Mouse (Mus musculus) embryonic facial prominence, embryonic 15.5 days (tissue): ENCODE data around the gene Trim44. TPM values are rescaled to one million over a fixed set of nuclear protein-coding genes. Genes with fewer than 3 reads are reported as not detected.

Source experiments
- ATAC-seq: fragments of 200-750 bp; cut with Nextera tagmentation; 2 replicates; pipeline ENCODE4 v1.8.0; 2017; ENCODE audit warnings: low read depth, moderate TSS enrichment; ENCODE audit not compliant: insufficient number of reproducible peaks, low FRiP score, low TSS enrichment
- H3K27ac ChIP-seq: fragments of 300-500 bp; sonication (generic); replicated peaks from 2 replicates; pipeline ENCODE4 v1.5.1; 2015; ENCODE audit warnings: mild to moderate bottlenecking, inconsistent platforms
- H3K27me3 ChIP-seq: fragments of 300-500 bp; sonication (generic); 2 replicates; pipeline ENCODE4 v1.6.1; 2015; ENCODE audit warnings: inconsistent platforms
- H3K36me3 ChIP-seq: fragments of 300-500 bp; sonication (generic); 2 replicates; pipeline ENCODE4 v1.6.1; 2015; ENCODE audit warnings: mild to moderate bottlenecking, inconsistent platforms
- H3K4me1 ChIP-seq: fragments of 300-500 bp; sonication (generic); 2 replicates; pipeline ENCODE4 v1.6.1; 2015; ENCODE audit warnings: inconsistent platforms
- H3K4me2 ChIP-seq: fragments of 300-500 bp; sonication (generic); replicated peaks from 2 replicates; pipeline ENCODE4 v1.6.1; 2015; ENCODE audit warnings: mild to moderate bottlenecking, inconsistent platforms
- H3K4me3 ChIP-seq: fragments of 300-500 bp; sonication (generic); replicated peaks from 2 replicates; pipeline ENCODE4 v1.5.1; 2015; ENCODE audit warnings: mild to moderate bottlenecking, inconsistent platforms
- H3K9ac ChIP-seq: fragments of 300-500 bp; sonication (generic); 2 replicates; pipeline ENCODE4 v1.6.1; 2015; ENCODE audit warnings: inconsistent platforms
- H3K9me3 ChIP-seq: fragments of 300-500 bp; sonication (generic); replicated peaks from 2 replicates; pipeline ENCODE4 v1.6.1; 2016; ENCODE audit warnings: inconsistent platforms
- WGBS: fragments of 180-500 bp; shearing (Covaris S2); methylation state at CpG from one replicate; pipeline ENCODE4 v1.1.7; 2015; 5-methylcytosine and 5-hydroxymethylcytosine counted together
- polyA plus RNA-seq: library from polyadenylated mRNA; unstranded; fragments of >200 nt; fragmentation: Nextera tagmentation; extraction: Ambion mirVana; gene quantifications from 2 replicates; pipeline ENCODE4 v1.2.1, GENCODE M21; 2015

The Trim44 gene
- polyA plus RNA-seq, 1 experiment from 2014 or later = 31.6 TPM

DNA sequence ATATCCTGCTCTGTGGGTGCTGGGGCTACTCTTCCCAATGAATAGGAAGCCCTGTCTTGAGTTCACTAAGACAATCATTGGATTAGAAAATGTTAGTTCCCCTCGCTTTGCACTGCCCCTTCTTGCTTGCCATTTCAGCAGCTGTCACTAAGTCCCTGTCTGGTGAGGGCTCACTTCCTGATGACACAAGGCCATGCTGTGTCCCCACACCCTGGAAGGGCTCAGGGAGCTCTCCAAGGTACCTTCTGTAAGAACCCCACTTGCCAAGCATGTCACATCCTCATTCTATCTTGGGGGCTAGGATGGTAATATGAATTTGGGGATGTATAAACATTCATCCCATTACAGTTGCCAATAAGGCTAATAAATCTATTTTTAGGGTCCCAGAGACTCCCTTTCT, 129.7 kb downstream of the Trim44 start:
- Histone ChIP-seq H3K4me3 (no peak overlapping the region), H3K27ac (no peak overlapping the region), H3K27me3 (no peaks in the 10 kb centered on the region), H3K9me3 (no peaks in the 10 kb centered on the region), H3K36me3 (no peaks in the 10 kb centered on the region), H3K9ac (no peak overlapping the region), H3K4me2 (no peak overlapping the region), H3K4me1 (no peaks in the 10 kb centered on the region)
- no peak for ATAC-seq
- 33% methylated on average over 1 of the region's 1 CpGs for WGBS

DNA sequence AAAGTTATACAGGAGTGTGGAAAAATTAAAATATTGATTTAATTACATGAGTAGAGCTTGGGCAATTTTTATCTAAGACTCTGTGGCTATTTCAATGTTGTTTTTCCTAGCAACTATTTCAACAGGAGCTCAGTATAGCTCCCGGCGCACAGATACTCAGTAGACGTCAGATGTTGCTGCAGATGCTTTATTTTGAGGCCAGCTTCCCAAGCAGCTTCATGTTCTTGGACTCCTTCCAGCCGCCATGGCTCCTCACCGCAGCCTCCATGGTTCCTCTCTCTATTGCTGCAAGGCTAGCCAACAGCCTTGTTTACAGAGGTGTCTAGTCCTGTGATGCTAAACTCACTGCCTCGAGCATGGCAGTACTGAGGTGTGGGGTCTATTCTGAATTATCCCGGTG, 134.3 kb downstream of the Trim44 start:
- ATAC-seq = no peak
- Histone ChIP-seq H3K4me2 (no peak overlapping the region), H3K36me3 (no peaks in the 10 kb centered on the region), H3K4me1 (no peaks in the 10 kb centered on the region), H3K9ac (no peak overlapping the region), H3K4me3 (no peak overlapping the region), H3K27me3 (no peaks in the 10 kb centered on the region), H3K27ac (no peak overlapping the region), H3K9me3 (no peaks in the 10 kb centered on the region)
- WGBS = 79% methylated on average over 7 of the region's 7 CpGs

DNA sequence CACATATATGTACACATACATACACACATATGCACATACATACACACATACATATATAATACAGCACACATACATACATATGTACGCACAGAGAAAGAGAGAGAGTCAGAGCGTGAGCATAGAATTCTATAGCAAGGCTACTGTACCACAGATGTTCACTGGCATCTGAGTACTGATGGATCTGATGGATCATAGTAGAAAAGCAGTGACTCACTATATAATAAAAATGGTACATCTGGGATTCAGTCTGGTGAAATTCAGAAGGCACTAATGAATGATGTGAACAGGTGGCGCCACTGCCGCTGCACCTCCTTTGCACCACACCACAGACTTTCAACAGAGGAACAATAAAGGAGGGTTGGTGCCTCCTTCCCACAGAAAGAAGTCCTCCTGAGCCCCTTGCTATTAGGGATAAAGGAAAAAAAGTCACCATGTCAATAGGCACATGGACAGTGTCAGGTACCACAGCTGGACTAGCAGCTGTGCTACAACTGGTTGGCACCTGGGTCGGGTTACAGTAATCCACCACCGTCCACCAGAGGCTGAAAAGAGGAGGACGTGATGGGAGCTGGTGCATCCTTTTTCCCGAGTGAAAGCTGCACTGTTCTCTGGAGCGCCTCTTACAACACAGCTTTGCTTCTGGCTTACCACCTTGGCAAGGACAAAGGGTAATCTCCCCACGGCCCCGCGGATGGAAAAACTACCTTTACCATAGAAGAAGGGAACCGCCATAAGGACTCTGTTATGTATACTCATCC, 139.9 kb downstream of the Trim44 start:
- 53% methylated on average over 13 of the region's 13 CpGs for WGBS
- Histone ChIP-seq H3K4me3 (no peak overlapping the region), H3K9ac (no peak overlapping the region), H3K27me3 (no peaks in the 10 kb centered on the region), H3K4me2 (no peak overlapping the region), H3K27ac (no peak overlapping the region), H3K4me1 (no peaks in the 10 kb centered on the region), H3K9me3 (no peaks in the 10 kb centered on the region), H3K36me3 (no peaks in the 10 kb centered on the region)
- no peak for ATAC-seq

DNA sequence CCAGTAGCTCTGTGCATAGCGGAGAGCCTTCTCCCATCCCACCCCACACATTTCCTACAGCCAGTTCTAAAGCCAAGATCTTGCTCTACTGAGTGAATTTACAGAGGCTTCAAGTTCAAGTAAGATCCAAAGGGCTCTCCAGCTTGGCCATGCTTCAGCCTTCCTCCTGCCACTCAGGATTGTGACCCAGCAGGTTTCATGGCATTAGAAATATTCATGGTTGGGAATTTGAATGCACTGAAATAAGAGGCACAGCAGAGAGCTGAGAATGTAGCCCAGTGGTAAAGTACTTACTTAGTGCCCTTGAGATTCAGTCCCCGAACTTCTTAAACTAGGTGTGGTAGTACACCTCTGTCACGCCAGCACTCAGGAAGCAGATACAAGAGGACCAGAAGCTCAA, 140.7 kb downstream of the Trim44 start:
- Histone ChIP-seq H3K4me1 (no peaks in the 10 kb centered on the region), H3K9me3 (no peaks in the 10 kb centered on the region), H3K4me3 (no peak overlapping the region), H3K27me3 (no peaks in the 10 kb centered on the region), H3K27ac (no peak overlapping the region), H3K4me2 (no peak overlapping the region), H3K36me3 (no peaks in the 10 kb centered on the region), H3K9ac (no peak overlapping the region)
- 84% methylated on average over 3 of the region's 3 CpGs for WGBS
- no peak for ATAC-seq

DNA sequence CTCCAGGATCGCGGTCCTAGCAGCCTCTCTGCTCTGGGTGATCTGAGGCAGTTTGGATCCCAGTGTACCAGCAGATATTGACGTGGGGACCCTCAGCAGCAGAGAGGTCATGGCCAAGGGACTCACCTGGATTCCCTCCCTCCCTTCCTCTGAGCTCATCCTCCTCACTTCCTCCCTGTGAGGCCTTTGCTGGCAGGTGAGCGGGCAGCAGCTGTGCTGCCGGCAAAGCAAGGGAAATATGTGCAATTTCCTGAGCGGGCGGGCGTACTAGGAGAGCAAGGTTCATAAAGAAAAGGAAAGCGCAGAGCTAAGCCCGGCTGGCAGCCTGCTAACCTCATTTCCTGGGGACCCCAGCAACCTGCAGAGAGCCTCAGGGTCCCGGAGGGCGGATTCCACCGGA, 148.5 kb downstream of the Trim44 start:
- Histone ChIP-seq H3K27me3 (peaks cover 17% of the 10 kb centered on the region), H3K9me3 (no peaks in the 10 kb centered on the region), H3K9ac (no peak overlapping the region), H3K4me2 (peak overlapping the region; percentile 33), H3K4me1 (peaks cover 25% of the 10 kb centered on the region), H3K36me3 (no peaks in the 10 kb centered on the region), H3K27ac (no peak overlapping the region), H3K4me3 (peak overlapping the region; percentile 9; the same call in 1 of the 2 replicates)
- ATAC-seq = no peak
- WGBS = 9% methylated on average over 13 of the region's 13 CpGs

DNA sequence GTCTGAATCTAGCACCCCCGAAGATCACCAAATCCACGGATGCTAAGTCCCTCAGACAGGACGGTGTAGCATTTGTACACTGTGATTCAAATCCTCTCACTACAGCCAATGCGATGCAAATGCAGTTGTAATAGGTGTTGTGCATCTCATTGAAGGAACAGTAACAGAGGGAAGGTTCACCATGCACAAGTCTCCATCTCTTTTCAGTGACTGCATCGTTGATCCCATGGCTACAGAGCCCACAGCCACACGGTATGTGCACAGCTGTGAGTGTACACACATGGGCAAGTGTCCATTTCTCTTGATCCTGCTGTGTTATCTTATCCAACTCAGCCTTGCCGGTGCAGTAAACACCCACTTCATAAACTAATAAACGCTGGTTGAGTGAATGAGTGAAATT, 148.9 kb downstream of the Trim44 start:
- ATAC-seq = no peak
- H3K36me3 ChIP-seq = no peaks in the 10 kb centered on the region
- H3K4me1 ChIP-seq = peaks cover 25% of the 10 kb centered on the region
- no peak overlapping the region for H3K4me3 ChIP-seq
- no peak overlapping the region for H3K9ac ChIP-seq
- 20% methylated on average over 8 of the region's 8 CpGs for WGBS
- no peak overlapping the region for H3K27ac ChIP-seq
- no peaks in the 10 kb centered on the region for H3K9me3 ChIP-seq
- peak overlapping the region; percentile 33 for H3K4me2 ChIP-seq
- peaks cover 17% of the 10 kb centered on the region for H3K27me3 ChIP-seq

DNA sequence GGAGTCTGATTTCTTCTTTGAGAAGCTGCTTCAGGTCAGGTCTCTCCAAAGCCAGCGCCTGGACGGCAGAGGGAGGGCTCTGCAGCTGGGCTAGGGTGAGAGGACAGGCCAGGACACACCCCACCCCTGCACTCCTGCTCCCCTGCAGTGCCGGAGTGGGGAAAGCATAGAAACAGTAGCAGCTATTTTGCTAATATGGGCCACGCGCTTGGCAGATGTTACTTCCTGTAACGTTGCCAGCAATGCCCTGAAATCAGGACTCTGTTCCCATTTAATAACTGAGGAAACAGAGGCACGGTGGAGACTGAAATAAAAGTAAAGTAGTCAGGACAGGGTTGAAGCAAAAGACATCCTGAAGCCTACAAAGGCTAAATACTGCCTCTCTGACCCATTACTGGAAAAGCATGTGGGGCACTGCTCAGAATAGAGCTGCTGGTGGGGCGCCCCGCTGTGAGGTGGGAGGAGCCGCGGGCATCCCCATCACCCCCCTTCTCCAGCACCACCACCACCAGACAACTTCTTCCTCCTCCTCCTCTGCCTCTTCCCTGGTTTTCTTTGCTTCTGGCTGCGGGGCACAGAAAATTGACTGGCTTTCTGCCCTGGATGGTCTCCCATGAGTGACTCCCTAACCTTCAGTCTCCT, 149.5 kb downstream of the Trim44 start:
- H3K4me2 ChIP-seq = peak overlapping the region; percentile 30
- H3K27me3 ChIP-seq = peaks cover 17% of the 10 kb centered on the region
- no peaks in the 10 kb centered on the region for H3K36me3 ChIP-seq
- 3% methylated on average over 12 of the region's 12 CpGs for WGBS
- H3K9me3 ChIP-seq = no peaks in the 10 kb centered on the region
- no peak for ATAC-seq
- H3K4me1 ChIP-seq = peaks cover 25% of the 10 kb centered on the region
- H3K4me3 ChIP-seq = 0 out of 2 replicates have a peak overlapping the region, but pooled peaks have one; percentile 1
- no peak overlapping the region for H3K27ac ChIP-seq
- H3K9ac ChIP-seq = no peak overlapping the region

DNA sequence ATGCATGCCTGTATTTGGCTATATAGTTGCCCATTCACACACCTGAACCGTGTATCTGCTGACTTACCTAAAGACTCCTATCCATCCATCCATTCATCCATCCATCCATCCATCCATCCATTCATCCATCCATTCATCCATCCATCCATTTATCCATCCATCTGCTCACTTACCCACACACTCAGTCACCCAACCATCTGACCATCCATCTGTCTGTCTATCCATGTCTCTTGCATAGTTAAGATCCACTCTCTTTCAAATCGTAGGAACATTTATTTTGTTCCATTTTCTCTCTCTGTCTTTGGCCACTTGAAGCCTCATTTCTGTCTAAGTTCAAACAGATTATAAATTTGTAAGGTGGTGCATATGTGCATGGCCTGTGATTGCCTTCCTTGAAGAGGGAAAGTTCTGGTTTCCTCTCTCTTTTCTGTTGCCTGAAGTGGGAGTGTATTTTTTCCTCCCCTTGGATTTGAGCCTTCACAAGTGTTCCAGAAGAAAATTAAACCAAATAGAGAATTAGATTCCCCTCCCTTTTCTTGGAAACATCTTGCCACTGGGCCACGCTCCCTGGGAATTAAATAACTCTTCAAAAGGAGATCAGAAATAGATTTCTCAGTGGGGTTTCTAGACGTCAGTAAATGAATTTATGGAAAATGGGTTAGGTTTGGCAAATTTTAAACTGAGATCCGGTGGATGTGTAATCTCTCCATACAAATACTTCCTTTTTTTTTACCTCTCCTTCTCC, 150.9 kb downstream of the Trim44 start:
- Histone ChIP-seq H3K36me3 (no peaks in the 10 kb centered on the region), H3K9me3 (no peaks in the 10 kb centered on the region), H3K27ac (no peak overlapping the region), H3K27me3 (peaks cover 17% of the 10 kb centered on the region), H3K4me3 (no peak overlapping the region), H3K4me1 (peaks cover 25% of the 10 kb centered on the region), H3K4me2 (no peak overlapping the region), H3K9ac (no peak overlapping the region)
- ATAC-seq = no peak
- 58% methylated on average over 5 of the region's 5 CpGs for WGBS

DNA sequence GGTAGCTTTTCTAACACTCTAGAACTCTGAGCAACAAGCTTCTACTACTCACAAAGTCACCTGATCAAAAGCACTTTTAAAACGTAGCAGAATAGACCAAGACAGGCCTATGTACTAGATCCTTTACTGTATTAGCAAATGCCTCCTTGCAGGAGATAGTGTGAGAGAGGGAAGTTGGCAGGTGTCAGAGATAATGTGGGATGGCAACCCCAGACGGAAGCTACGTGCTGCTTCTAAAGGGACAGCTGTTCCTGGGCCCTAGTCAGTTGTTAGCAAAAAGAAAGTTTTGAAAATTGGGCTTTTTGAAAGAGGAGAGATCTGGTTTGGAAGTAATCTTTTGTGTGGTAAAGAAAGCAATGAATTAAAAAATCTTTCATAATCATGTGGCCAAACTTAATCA, 151.5 kb downstream of the Trim44 start:
- H3K4me2 ChIP-seq = no peak overlapping the region
- H3K27ac ChIP-seq = no peak overlapping the region
- H3K4me1 ChIP-seq = peaks cover 25% of the 10 kb centered on the region
- H3K27me3 ChIP-seq = peaks cover 17% of the 10 kb centered on the region
- WGBS = 79% methylated on average over 3 of the region's 3 CpGs
- H3K9me3 ChIP-seq = no peaks in the 10 kb centered on the region
- no peak overlapping the region for H3K9ac ChIP-seq
- no peaks in the 10 kb centered on the region for H3K36me3 ChIP-seq
- ATAC-seq = no peak
- no peak overlapping the region for H3K4me3 ChIP-seq

DNA sequence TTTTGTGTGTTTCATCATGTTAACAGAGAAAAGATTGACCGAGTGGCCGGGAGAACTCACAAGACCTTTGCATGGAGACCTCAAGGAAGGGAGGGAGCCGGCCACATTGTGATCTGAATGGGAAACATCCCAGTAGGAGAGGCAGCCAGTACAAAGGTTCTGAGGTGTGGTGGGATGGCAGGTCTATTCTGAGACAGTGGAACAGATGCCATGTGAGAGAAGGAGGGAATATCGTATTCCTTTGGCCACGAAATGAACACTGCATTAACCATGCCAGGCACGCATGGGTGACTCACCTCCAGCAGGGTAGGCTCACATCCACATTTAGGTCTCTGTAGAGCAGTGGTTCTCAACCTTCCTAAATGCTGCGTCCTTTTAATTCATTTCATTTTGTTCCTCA, 154.4 kb downstream of the Trim44 start:
- Histone ChIP-seq H3K4me2 (no peak overlapping the region), H3K4me1 (peaks cover 10% of the 10 kb centered on the region), H3K9me3 (no peaks in the 10 kb centered on the region), H3K27me3 (peaks cover 14% of the 10 kb centered on the region), H3K27ac (no peak overlapping the region), H3K4me3 (no peak overlapping the region), H3K36me3 (no peaks in the 10 kb centered on the region), H3K9ac (no peak overlapping the region)
- no peak for ATAC-seq
- WGBS = 80% methylated on average over 7 of the region's 7 CpGs

DNA sequence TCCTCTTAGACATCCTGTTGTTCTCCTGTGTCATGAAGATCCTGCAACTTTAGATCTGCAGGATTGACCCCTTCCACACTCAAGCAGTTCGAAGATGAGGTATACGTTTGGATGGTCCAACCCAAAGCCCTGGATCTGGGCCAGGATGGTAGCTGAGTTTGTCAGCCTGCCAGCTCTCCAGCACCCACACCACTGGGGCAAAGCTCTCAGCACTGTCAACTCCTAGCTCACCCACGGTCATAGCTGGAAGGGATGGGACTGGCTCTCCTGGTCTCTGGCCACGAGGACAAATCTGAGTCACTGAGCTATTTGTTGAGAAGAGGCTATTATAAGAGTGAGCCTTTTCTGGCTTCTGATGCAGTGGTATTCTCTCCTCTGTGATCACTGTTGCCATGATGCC, 155.0 kb downstream of the Trim44 start:
- 58% methylated on average over 4 of the region's 4 CpGs for WGBS

More for the DNA sequence above, 155.0 kb downstream of the Trim44 start:
- Histone ChIP-seq H3K9ac (no peak overlapping the region), H3K4me2 (no peak overlapping the region), H3K4me3 (no peak overlapping the region), H3K36me3 (no peaks in the 10 kb centered on the region), H3K4me1 (peaks cover 4% of the 10 kb centered on the region), H3K9me3 (no peaks in the 10 kb centered on the region), H3K27ac (no peak overlapping the region), H3K27me3 (peaks cover 10% of the 10 kb centered on the region)
- 0 out of 2 replicates have a peak, but pooled peaks have one; percentile 19 for ATAC-seq
